Mouse (Mus musculus) liver, embryonic 11.5 days (tissue): ENCODE measurements around the gene Zdhhc12. TPM values are rescaled to one million over a fixed set of nuclear protein-coding genes. Genes with fewer than 3 reads are reported as not detected.

Experiments used
- ATAC-seq: fragments of 200-750 bp; cut with Nextera tagmentation; replicated peaks from 2 replicates; pipeline ENCODE4 v1.8.0; 2017; ENCODE audit warnings: moderate number of reproducible peaks, mild to moderate bottlenecking, moderate TSS enrichment, moderate library complexity; ENCODE audit not compliant: low FRiP score
- DNase-seq: peaks from one replicate; pipeline ENCODE4 v3.0.0-alpha.2; 2017; ENCODE audit warnings: low spot score
- H3K27ac ChIP-seq: fragments of 300-500 bp; sonication (generic); 2 replicates; pipeline ENCODE4 v1.5.1; 2014; ENCODE audit warnings: mild to moderate bottlenecking, low read depth, low read length, control low read depth
- H3K27me3 ChIP-seq: fragments of 300-500 bp; sonication (generic); replicated peaks from 2 replicates; pipeline ENCODE4 v1.6.1; 2014; ENCODE audit warnings: low read length, mixed read lengths; ENCODE audit not compliant: control insufficient read depth, insufficient read depth
- H3K36me3 ChIP-seq: fragments of 300-500 bp; sonication (generic); 2 replicates; pipeline ENCODE4 v1.6.1; 2014; ENCODE audit warnings: mild to moderate bottlenecking, low read length, moderate library complexity, mixed read lengths; ENCODE audit not compliant: control insufficient read depth, insufficient read depth
- H3K4me1 ChIP-seq: fragments of 300-500 bp; sonication (generic); replicated peaks from 2 replicates; pipeline ENCODE4 v1.6.1; 2014; ENCODE audit warnings: low read length, mixed read lengths; ENCODE audit not compliant: control insufficient read depth, insufficient read depth
- H3K4me2 ChIP-seq: fragments of 300-500 bp; sonication (generic); 2 replicates; pipeline ENCODE4 v1.6.1; 2014; ENCODE audit warnings: mild to moderate bottlenecking, control low read depth, moderate library complexity
- H3K4me3 ChIP-seq: fragments of 300-500 bp; sonication (generic); 2 replicates; pipeline ENCODE4 v1.5.1; 2014; ENCODE audit warnings: low read depth, low read length, control low read depth
- H3K9ac ChIP-seq: fragments of 300-500 bp; sonication (generic); 2 replicates; pipeline ENCODE4 v1.6.1; 2014; ENCODE audit warnings: low read depth, low read length, control low read depth
- H3K9me3 ChIP-seq: fragments of 300-500 bp; sonication (generic); 2 replicates; pipeline ENCODE4 v1.6.1; 2016; ENCODE audit warnings: low read length, inconsistent platforms, mixed read lengths; ENCODE audit not compliant: control insufficient read depth
- WGBS: fragments of 180-500 bp; shearing (Covaris S2); extraction: QIAGEN DNeasy Blood & Tissue Kit; methylation state at CpG from one replicate; pipeline ENCODE4 v1.1.7; 2014; 5-methylcytosine and 5-hydroxymethylcytosine counted together
- polyA plus RNA-seq: library from polyadenylated mRNA; unstranded; fragments of >200 nt; fragmentation: Nextera tagmentation; extraction: Ambion mirVana; gene quantifications from 2 replicates; pipeline ENCODE4 v1.2.1, GENCODE M21; 2014

Gene Zdhhc12
- polyA plus RNA-seq, 1 experiment from 2014 or later = 53.7 TPM

DNA sequence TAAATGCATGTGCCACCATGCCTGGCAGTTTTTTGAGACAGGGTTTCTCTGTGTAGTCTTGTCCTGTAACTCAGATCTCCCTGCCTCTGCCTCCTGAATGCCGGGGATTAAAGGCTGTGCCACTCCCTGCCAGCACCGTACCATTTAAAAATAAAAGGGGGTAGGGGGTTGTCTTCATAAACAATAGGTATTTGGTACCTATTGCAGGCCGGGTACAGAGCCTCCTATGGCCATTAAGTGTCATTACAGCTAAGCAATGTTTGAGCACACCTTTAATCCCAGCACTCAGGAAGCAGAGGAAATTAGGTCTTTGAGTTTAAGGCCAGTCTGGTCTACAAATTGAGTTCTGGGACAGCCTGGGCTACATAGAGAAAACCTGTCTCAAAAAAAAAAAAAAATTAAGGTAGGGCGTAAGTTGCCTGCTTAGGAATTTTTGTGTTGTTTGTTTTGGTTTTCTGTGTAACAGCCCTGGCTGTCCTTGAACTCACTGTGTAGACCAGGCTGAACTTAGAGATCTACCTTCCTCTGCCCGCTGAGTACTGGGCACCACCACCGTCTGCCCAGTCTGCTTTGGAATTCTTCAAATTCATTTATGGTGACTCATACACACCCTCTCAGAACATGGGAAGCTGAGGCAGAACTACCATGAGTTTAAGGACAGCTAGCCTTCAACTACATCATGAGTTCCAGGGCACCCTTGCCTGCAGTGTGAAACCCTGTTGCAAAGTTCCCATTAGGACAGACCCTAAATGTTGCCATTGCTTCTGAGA, 41.3 kb downstream of the Zdhhc12 start:
- Histone ChIP-seq H3K9me3 (no peaks in the 10 kb centered on the region), H3K4me2 (no peak overlapping the region), H3K27me3 (no peaks in the 10 kb centered on the region), H3K9ac (no peak overlapping the region), H3K4me1 (peaks cover 12% of the 10 kb centered on the region), H3K36me3 (no peaks in the 10 kb centered on the region), H3K4me3 (no peak overlapping the region), H3K27ac (no peak overlapping the region)
- 45% methylated on average over 6 of the region's 6 CpGs for WGBS
- ATAC-seq (no peak), DNase-seq (no peak)

DNA sequence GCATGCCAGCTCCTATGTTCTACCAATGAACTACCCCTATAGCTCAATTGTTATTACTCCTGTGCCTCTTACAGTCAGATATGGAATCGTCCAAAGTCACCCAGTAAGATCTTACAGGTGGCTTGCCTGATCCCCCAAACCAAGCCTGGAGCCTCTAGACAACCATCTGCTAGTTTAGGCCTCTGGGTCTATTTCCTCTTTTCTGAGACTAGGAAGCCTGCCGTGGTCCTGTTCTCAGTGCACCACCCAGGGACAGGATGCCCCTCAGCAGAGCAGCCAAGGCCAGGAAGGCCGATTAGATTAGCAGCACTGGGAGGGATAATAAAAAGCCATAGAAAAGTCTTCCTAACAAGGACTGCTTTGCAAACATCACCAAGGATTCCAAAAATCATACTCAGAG, 43.6 kb downstream of the Zdhhc12 start:
- WGBS = 38% methylated on average over 3 of the region's 3 CpGs
- H3K4me2 ChIP-seq = no peak overlapping the region
- H3K9ac ChIP-seq = no peak overlapping the region
- H3K36me3 ChIP-seq = no peaks in the 10 kb centered on the region
- H3K4me3 ChIP-seq = no peak overlapping the region
- DNase-seq (no peak), ATAC-seq (no peak)
- H3K27me3 ChIP-seq = no peaks in the 10 kb centered on the region
- H3K4me1 ChIP-seq = peaks cover 10% of the 10 kb centered on the region; the same call in 1 of the 2 replicates
- no peaks in the 10 kb centered on the region for H3K9me3 ChIP-seq
- H3K27ac ChIP-seq = peak overlapping the region; percentile 84

DNA sequence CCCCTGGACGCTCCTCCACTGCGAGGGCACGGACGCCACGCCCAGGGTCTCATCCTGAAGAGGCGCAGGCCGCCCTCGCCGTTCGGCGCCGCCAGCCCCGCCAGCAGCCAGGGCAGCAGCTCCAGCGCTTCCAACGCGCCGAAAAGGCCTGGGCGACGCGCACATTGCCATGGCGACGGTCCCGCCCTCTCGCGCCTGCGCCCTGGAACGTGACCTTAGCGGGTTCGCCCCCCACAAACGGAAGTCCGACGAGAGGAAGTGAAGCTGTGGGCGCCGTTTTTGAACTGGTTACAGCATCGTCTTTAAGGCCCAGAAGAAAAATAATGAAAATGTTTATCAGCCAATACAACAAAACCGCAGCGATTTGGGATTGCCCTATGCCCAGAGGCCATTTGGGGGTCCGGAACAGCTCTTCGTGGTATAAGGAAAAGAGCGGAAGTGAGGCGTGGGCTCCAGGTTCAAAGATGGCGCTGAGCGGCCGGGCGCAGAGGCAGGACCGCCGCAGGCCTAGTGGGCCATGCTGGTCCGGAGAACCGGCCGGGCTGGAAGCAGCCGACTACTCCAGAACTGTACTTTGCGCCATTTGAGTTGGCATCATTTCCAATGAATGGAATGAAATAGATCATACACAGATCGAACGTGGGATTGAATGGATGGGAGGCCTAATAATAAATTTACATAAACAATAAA, 44.6 kb downstream of the Zdhhc12 start, which contains the start of gene Wdr34:
Gene Wdr34 (minus strand): TSS at position 183 of the 690 bp plus-strand sequence.
- Histone ChIP-seq H3K9ac (peak within 1 kb of the TSS; percentile 63), H3K4me1 (peaks cover 10% of the 10 kb centered on the region; the same call in 1 of the 2 replicates), H3K4me2 (peak within 1 kb of the TSS; percentile 71), H3K4me3 (peak within 1 kb of the TSS; percentile 66), H3K9me3 (no peaks in the 10 kb centered on the region), H3K36me3 (no peaks in the 10 kb centered on the region), H3K27me3 (no peaks in the 10 kb centered on the region), H3K27ac (peak within 1 kb of the TSS; percentile 84)
- ATAC-seq = peak; percentile 92
- WGBS = under 1% methylated on average over 54 of the region's 54 CpGs
- peak; percentile 99 for DNase-seq

DNA sequence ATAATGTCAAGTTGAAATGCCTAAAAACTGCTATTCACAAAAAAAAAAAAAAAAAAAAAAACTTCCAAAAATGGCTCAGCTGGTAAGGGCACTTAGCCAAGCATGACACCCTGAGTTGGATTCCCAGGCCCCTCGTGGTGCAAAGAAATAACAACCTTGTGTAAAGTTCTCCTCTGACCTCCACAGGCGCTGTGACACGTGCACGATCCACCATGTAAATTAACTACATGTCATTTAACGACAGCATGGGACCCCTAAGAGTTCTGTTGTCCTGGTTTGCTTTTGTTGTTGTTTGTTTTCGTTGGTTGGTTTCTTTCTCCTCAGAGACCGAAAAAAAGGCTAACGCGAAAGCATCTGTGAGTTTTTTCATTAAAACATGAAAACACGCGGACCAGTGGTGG, 45.3 kb downstream of the Zdhhc12 start:
- H3K27me3 ChIP-seq = no peaks in the 10 kb centered on the region
- H3K4me2 ChIP-seq = peak overlapping the region; percentile 71
- 45% methylated on average over 11 of the region's 11 CpGs for WGBS
- peak overlapping the region; percentile 66 for H3K4me3 ChIP-seq
- no peak for ATAC-seq
- H3K9ac ChIP-seq = peak overlapping the region; percentile 63
- H3K9me3 ChIP-seq = no peaks in the 10 kb centered on the region
- no peaks in the 10 kb centered on the region for H3K36me3 ChIP-seq
- peaks cover 10% of the 10 kb centered on the region; the same call in 1 of the 2 replicates for H3K4me1 ChIP-seq
- H3K27ac ChIP-seq = peak overlapping the region; percentile 84
- no peak for DNase-seq

DNA sequence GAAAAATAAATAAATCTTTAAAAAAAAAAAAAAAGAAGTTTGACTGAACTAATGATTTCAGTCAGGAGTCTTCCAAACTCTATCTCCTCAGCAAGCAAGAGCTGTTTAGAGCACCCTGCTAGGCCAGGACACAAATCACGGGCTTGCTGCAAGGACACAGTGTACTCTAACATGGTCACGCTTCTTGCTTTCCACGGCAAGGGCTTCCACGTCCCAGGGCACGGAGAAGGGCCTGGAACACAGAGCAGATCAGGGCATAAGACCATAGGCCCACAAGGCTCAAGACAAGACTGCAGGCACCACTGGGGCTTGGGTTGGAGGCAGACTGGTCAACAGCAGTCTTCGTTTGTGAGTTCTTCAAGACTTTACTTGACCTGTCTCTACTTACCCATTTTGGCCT, 46.3 kb downstream of the Zdhhc12 start:
- H3K36me3 ChIP-seq = no peaks in the 10 kb centered on the region
- no peak overlapping the region; the same call in 1 of the 2 replicates for H3K4me3 ChIP-seq
- no peaks in the 10 kb centered on the region for H3K9me3 ChIP-seq
- H3K4me2 ChIP-seq = no peak overlapping the region; the same call in 1 of the 2 replicates
- 94% methylated on average over 6 of the region's 6 CpGs for WGBS
- peaks cover 16% of the 10 kb centered on the region for H3K4me1 ChIP-seq
- no peaks in the 10 kb centered on the region for H3K27me3 ChIP-seq
- ATAC-seq (no peak), DNase-seq (no peak)
- H3K9ac ChIP-seq = no peak overlapping the region
- H3K27ac ChIP-seq = no peak overlapping the region

DNA sequence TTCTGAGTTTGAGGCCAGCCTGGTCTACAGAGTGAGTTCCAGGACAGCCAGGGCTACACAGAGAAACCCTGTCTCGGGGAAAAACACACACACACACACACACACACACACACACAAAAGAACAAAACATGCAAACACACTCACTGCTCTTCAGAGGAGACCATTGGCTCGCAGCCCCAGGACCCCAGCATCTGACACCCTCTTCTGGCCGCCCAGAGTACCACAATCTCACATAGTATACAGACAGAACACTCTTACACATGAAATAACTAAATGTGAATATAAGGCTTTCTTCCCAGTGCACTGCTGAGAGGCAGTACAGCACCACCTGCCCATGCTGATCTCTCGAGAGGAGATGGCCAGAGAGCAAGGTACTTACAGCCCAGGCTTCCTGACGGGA, 48.9 kb downstream of the Zdhhc12 start:
- peaks cover 11% of the 10 kb centered on the region for H3K4me1 ChIP-seq
- no peaks in the 10 kb centered on the region for H3K27me3 ChIP-seq
- no peak overlapping the region for H3K27ac ChIP-seq
- H3K9ac ChIP-seq = no peak overlapping the region
- WGBS = 75% methylated on average over 5 of the region's 5 CpGs
- no peak for ATAC-seq
- no peak overlapping the region for H3K4me3 ChIP-seq
- DNase-seq = no peak
- no peaks in the 10 kb centered on the region for H3K9me3 ChIP-seq
- H3K36me3 ChIP-seq = no peaks in the 10 kb centered on the region
- H3K4me2 ChIP-seq = no peak overlapping the region

DNA sequence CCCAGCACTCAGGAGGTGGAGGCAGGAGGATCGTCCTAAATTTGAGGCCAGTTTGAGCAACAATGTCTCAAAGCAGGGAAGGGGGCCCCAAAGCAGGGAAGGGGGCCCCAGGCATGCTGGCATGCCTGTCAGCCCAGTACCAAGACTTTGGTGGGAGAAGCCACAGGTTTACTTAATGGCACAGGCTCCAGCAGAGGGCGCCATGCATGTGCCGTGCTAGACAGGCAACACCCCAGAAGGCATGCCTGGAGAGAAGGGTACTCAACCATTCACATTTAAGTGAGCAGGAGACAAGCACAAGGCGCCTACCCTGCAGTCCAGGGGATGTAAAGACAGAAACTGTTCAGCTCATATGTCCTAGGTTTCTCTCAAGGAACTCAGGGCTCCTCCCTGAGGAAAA, 51.0 kb downstream of the Zdhhc12 start:
- ATAC-seq (peak; percentile 70; the same call in 1 of the 2 replicates), DNase-seq (peak; percentile 72)
- H3K27ac ChIP-seq = no peak overlapping the region
- H3K4me3 ChIP-seq = no peak overlapping the region
- H3K9ac ChIP-seq = peak overlapping the region; percentile 34
- H3K9me3 ChIP-seq = no peaks in the 10 kb centered on the region
- no peaks in the 10 kb centered on the region for H3K27me3 ChIP-seq
- H3K36me3 ChIP-seq = no peaks in the 10 kb centered on the region
- no peak overlapping the region for H3K4me2 ChIP-seq
- WGBS = 10% methylated on average over 4 of the region's 4 CpGs
- peaks cover 7% of the 10 kb centered on the region for H3K4me1 ChIP-seq
